Mouse (Mus musculus): ENCODE results near the gene Ptpn9.

- no peak for TF ChIP-seq POLR2A (IDR thresholded peaks at IDR 0.05; ENCODE audit: low read depth, low read length)
- no peak for TF ChIP-seq SMC3 (IDR thresholded peaks at IDR 0.05; ENCODE audit: low read depth, low read length)
- no peak for TF ChIP-seq NRF1 (IDR thresholded peaks at IDR 0.05; ENCODE audit: low read depth, low read length)
- TF ChIP-seq ZC3H11A (IDR thresholded peaks at IDR 0.05; ENCODE audit: low read depth, low read length) = no peak
- TF ChIP-seq CTCF (conservative IDR thresholded peaks at IDR 0.05 in 1 of 2, IDR thresholded peaks at IDR 0.05 in 1 of 2; ENCODE audit: low read depth in 2 of 2, low read length in 2 of 2) = no peak
- no peak for TF ChIP-seq ZKSCAN1 (IDR thresholded peaks at IDR 0.05; ENCODE audit: borderline replicate concordance, low read depth, low read length)
- TF ChIP-seq ETS1 (conservative IDR thresholded peaks at IDR 0.05; ENCODE audit: low read depth, low read length) = no peak
These were observed 19.0 kb downstream of the Ptpn9 start for GRCm38 (mm10) chr9:57013756-57014155.

Measured in CH12.LX (cell line).